Mouse (Mus musculus) intestine, postnatal 0 days (tissue): Measurements from ENCODE around the gene Ifrd2. TPM values are rescaled to one million over a fixed set of nuclear protein-coding genes. Genes with fewer than 3 reads are reported as not detected.
A peak's percentile ranks its signal among the peaks of the same experiment; 100 is the strongest.

Source experiments
- ATAC-seq: fragments of 200-750 bp; cut with Nextera tagmentation; 2 replicates; pipeline ENCODE4 v1.8.0; 2017; ENCODE audit warnings: mild to moderate bottlenecking, moderate TSS enrichment, moderate library complexity
- H3K27ac ChIP-seq: fragments of 300-500 bp; sonication (generic); 2 replicates; pipeline ENCODE4 v1.5.1; 2014; ENCODE audit warnings: mild to moderate bottlenecking, low read depth, low read length, moderate library complexity
- H3K27me3 ChIP-seq: fragments of 300-500 bp; sonication (generic); replicated peaks from 2 replicates; pipeline ENCODE4 v1.6.1; 2014; ENCODE audit warnings: low read length, mixed read lengths; ENCODE audit not compliant: control insufficient read depth, insufficient read depth
- H3K36me3 ChIP-seq: fragments of 300-500 bp; sonication (generic); 2 replicates; pipeline ENCODE4 v1.6.1; 2014; ENCODE audit warnings: mild to moderate bottlenecking, moderate library complexity; ENCODE audit not compliant: control insufficient read depth, insufficient read depth
- H3K4me1 ChIP-seq: fragments of 300-500 bp; sonication (generic); replicated peaks from 2 replicates; pipeline ENCODE4 v1.6.1; 2014; ENCODE audit warnings: antibody characterized with exemption, low read length, mixed read lengths; ENCODE audit not compliant: control insufficient read depth, insufficient read depth
- H3K4me2 ChIP-seq: fragments of 300-500 bp; sonication (generic); replicated peaks from 2 replicates; pipeline ENCODE4 v1.6.1; 2014; ENCODE audit warnings: low read depth, mild to moderate bottlenecking, moderate library complexity
- H3K4me3 ChIP-seq: fragments of 300-500 bp; sonication (generic); 2 replicates; pipeline ENCODE4 v1.5.1; 2014; ENCODE audit warnings: low read depth, low read length
- H3K9ac ChIP-seq: fragments of 300-500 bp; sonication (generic); 2 replicates; pipeline ENCODE4 v1.6.1; 2014; ENCODE audit warnings: mild to moderate bottlenecking, low read depth, low read length
- H3K9me3 ChIP-seq: fragments of 300-500 bp; sonication (generic); 2 replicates; pipeline ENCODE4 v1.6.1; 2016; ENCODE audit warnings: mixed run types; ENCODE audit not compliant: control insufficient read depth
- CTCF ChIP-seq: sonication (generic); IDR thresholded peaks from 2 replicates; pipeline ENCODE4 v1.5.1; 2016; ENCODE audit warnings: low read depth, mild to moderate bottlenecking, control low read depth, antibody characterized with exemption, moderate library complexity
- WGBS: fragments of 180-500 bp; shearing (Covaris S2); extraction: QIAGEN DNeasy Blood & Tissue Kit; methylation state at CpG from one replicate; pipeline ENCODE4 v1.1.7; 2014; 5-methylcytosine and 5-hydroxymethylcytosine counted together
- polyA plus RNA-seq: library from polyadenylated mRNA; unstranded; fragments of >200 nt; fragmentation: Nextera tagmentation; extraction: Ambion mirVana; gene quantifications from 2 replicates; pipeline ENCODE4 v1.2.1, GENCODE M21; 2015

Ifrd2 gene
- polyA plus RNA-seq, 1 experiment from 2014 or later = 36.9 TPM

- Histone ChIP-seq H3K4me1 (no peaks in the 10 kb centered on the region; the same call in none of the 2 replicates), H3K9me3 (no peaks in the 10 kb centered on the region), H3K27ac (no peak overlapping the region), H3K27me3 (no peaks in the 10 kb centered on the region), H3K4me3 (no peak overlapping the region), H3K9ac (no peak overlapping the region), H3K36me3 (peaks cover 12% of the 10 kb centered on the region; the same call in 1 of the 2 replicates), H3K4me2 (no peak overlapping the region)
- 87% methylated on average over 10 of the region's 10 CpGs for WGBS
- no peak for TF ChIP-seq CTCF
- ATAC-seq = no peak
Observed at GRCm38 (mm10) chr9:107545199-107545598, 42.2 kb upstream of the Ifrd2 start.

GRCm38 (mm10) chr9:107545602-107546001, 41.8 kb upstream of the Ifrd2 start:
- no peak for ATAC-seq
- peak; percentile 96 for TF ChIP-seq CTCF
- Histone ChIP-seq H3K4me1 (no peaks in the 10 kb centered on the region; the same call in none of the 2 replicates), H3K27ac (no peak overlapping the region), H3K4me3 (no peak overlapping the region), H3K9ac (no peak overlapping the region), H3K4me2 (no peak overlapping the region), H3K9me3 (no peaks in the 10 kb centered on the region), H3K36me3 (peaks cover 12% of the 10 kb centered on the region; the same call in 1 of the 2 replicates), H3K27me3 (no peaks in the 10 kb centered on the region)
- 8% methylated on average over 3 of the region's 3 CpGs for WGBS

GRCm38 (mm10) chr9:107547026-107547425, 40.4 kb upstream of the Ifrd2 start, which contains the start of gene Zmynd10:
TSS of gene Zmynd10 (plus strand) at chr9:107547298.
- Histone ChIP-seq H3K36me3 (peaks cover 12% of the 10 kb centered on the region; the same call in 1 of the 2 replicates), H3K4me3 (no peak within 1 kb of the TSS), H3K27ac (no peak within 1 kb of the TSS), H3K27me3 (no peaks in the 10 kb centered on the region), H3K4me1 (peaks cover 10% of the 10 kb centered on the region; the same call in 1 of the 2 replicates), H3K9ac (no peak within 1 kb of the TSS), H3K4me2 (peak within 1 kb of the TSS; percentile 48), H3K9me3 (no peaks in the 10 kb centered on the region)
- ATAC-seq = peak; percentile 47
- WGBS = 3% methylated on average over 20 of the region's 20 CpGs
- TF ChIP-seq CTCF = no peak

GRCm38 (mm10) chr9:107547957-107548356, 39.5 kb upstream of the Ifrd2 start:
- TF ChIP-seq CTCF = no peak
- H3K4me2 ChIP-seq = no peak overlapping the region
- WGBS = 78% methylated on average over 5 of the region's 5 CpGs
- H3K9ac ChIP-seq = no peak overlapping the region
- H3K36me3 ChIP-seq = peaks cover 12% of the 10 kb centered on the region; the same call in 1 of the 2 replicates
- H3K9me3 ChIP-seq = no peaks in the 10 kb centered on the region
- H3K4me3 ChIP-seq = no peak overlapping the region
- no peaks in the 10 kb centered on the region for H3K27me3 ChIP-seq
- ATAC-seq = no peak
- H3K4me1 ChIP-seq = peaks cover 10% of the 10 kb centered on the region; the same call in 1 of the 2 replicates
- H3K27ac ChIP-seq = no peak overlapping the region

- Histone ChIP-seq H3K9me3 (no peaks in the 10 kb centered on the region), H3K4me2 (no peak overlapping the region), H3K27ac (no peak overlapping the region), H3K27me3 (no peaks in the 10 kb centered on the region), H3K36me3 (peaks cover 12% of the 10 kb centered on the region; the same call in 1 of the 2 replicates), H3K4me1 (peaks cover 16% of the 10 kb centered on the region; the same call in 1 of the 2 replicates), H3K4me3 (no peak overlapping the region), H3K9ac (no peak overlapping the region)
- ATAC-seq = no peak
- no peak for TF ChIP-seq CTCF
- 89% methylated on average over 10 of the region's 10 CpGs for WGBS
Observed at GRCm38 (mm10) chr9:107548820-107549219, 38.6 kb upstream of the Ifrd2 start.

- TF ChIP-seq CTCF = no peak
- Histone ChIP-seq H3K36me3 (peaks cover 5% of the 10 kb centered on the region; the same call in 1 of the 2 replicates), H3K9me3 (no peaks in the 10 kb centered on the region), H3K4me1 (peaks cover 17% of the 10 kb centered on the region; the same call in 1 of the 2 replicates), H3K27ac (no peak overlapping the region), H3K9ac (no peak overlapping the region), H3K4me2 (no peak overlapping the region), H3K4me3 (no peak overlapping the region), H3K27me3 (no peaks in the 10 kb centered on the region)
- 84% methylated on average over 20 of the region's 20 CpGs for WGBS
- ATAC-seq = no peak
Observed at GRCm38 (mm10) chr9:107549297-107550074, 38.0 kb upstream of the Ifrd2 start.
